Mouse (Mus musculus): ENCODE measurements at regions not wholly inside any gene's neighbourhood (a gene's known extent, or its start where the extent isn't known, plus 50 kb on each side); places are given as distances from the start of the nearest gene placed in this dataset.

GRCm38 (mm10) chr2:12799153-12799925 lies 124.5 kb upstream of the Pter start:
- no peak for TF ChIP-seq CTCF (IDR thresholded peaks at IDR 0.05; ENCODE audit: low read depth, low read length)
- no peak for TF ChIP-seq POLR2A (IDR thresholded peaks at IDR 0.05; ENCODE audit: extremely low read depth, insufficient read depth, low read length)
